Mouse (Mus musculus) heart, postnatal 25 days (tissue): ENCODE results near the gene Naa80. TPM values are rescaled to one million over a fixed set of nuclear protein-coding genes. Genes with fewer than 3 reads are reported as not detected.
A peak's percentile ranks its signal among the peaks of the same experiment; 100 is the strongest.

ENCODE experiments used
- DNase-seq: peaks from one replicate; pipeline ENCODE4 v3.0.0; 2022; ENCODE audit warnings: low spot score
- intact Hi-C: fragments of 180-260 bp; cut with DNase I; formaldehyde crosslinking; loops from one replicate; pipeline ENCODE4 v1.15.1; 2025
- total RNA-seq, 2 experiments: library from RNA; stranded (reverse); gene quantifications; 2 replicates each; pipeline ENCODE4 v1.2.3; 2021

Naa80 gene
- total RNA-seq, 2 experiments from 2014 or later = 14.0 to 18.4 TPM

GRCm38 (mm10) chr9:107629411-107629730 lies 50.7 kb downstream of the Naa80 start:
- no peak for DNase-seq

GRCm38 (mm10) chr9:107629901-107630425 lies 51.3 kb downstream of the Naa80 start:
- DNase-seq = no peak
- intact Hi-C loops = loop anchor here (5.0 kb wide), 1 partner anchor 63 kb away; the partner anchor contains the start of gene Hyal2

More at GRCm38 (mm10) chr9:107629411-107629730, 50.7 kb downstream of the Naa80 start:
- intact Hi-C loops = loop anchor here (5.0 kb wide), 1 partner anchor 62 kb away; the partner anchor contains the start of gene Hyal2

- intact Hi-C loops = no loop called here
These were observed 51.9 kb downstream of the Naa80 start for GRCm38 (mm10) chr9:107630576-107630975.

GRCm38 (mm10) chr9:107631311-107631826 lies 52.7 kb downstream of the Naa80 start:
- no peak for DNase-seq
- intact Hi-C loops = no loop called here

More at GRCm38 (mm10) chr9:107630576-107630975, 51.9 kb downstream of the Naa80 start:
- no peak for DNase-seq

- intact Hi-C loops = no loop called here
- DNase-seq = no peak
These were observed 53.2 kb downstream of the Naa80 start for GRCm38 (mm10) chr9:107631861-107632260.

GRCm38 (mm10) chr9:107632478-107632877 lies 53.8 kb downstream of the Naa80 start:
- intact Hi-C loops = no loop called here
- no peak for DNase-seq

- DNase-seq = peak; percentile 83
- intact Hi-C loops = no loop called here
These were observed 54.5 kb downstream of the Naa80 start for GRCm38 (mm10) chr9:107633091-107633660.

Other genes with a start within 250 kb of the Naa80 start
- gene Hemk1, start 240.5 kb upstream of the Naa80 start, total RNA-seq = 10 to 100 TPM; 23.0 to 26.9 TPM
- 1 to 10 TPM; 4.8 to 5.9 TPM for gene 6430571L13Rik, start 238.3 kb upstream of the Naa80 start, total RNA-seq
- 10 to 100 TPM; 12.3 to 13.4 TPM for gene Cacna2d2, start 179.3 kb upstream of the Naa80 start, total RNA-seq
- 10 to 100 TPM; 20.6 to 21.4 TPM for gene Tmem115, start 44.9 kb upstream of the Naa80 start, total RNA-seq
- gene Cyb561d2, start 36.7 kb upstream of the Naa80 start, total RNA-seq = 1 to 10 TPM; 3.1 to 3.5 TPM
- gene Nprl2, start 36.7 kb upstream of the Naa80 start, total RNA-seq = 10 to 100 TPM; 17.3 to 18.9 TPM
- gene Zmynd10, start 31.6 kb upstream of the Naa80 start, total RNA-seq = not detected
- 10 to 100 TPM; 12.1 to 16.7 TPM for gene Rassf1, start 27.3 kb upstream of the Naa80 start, total RNA-seq
- gene Tusc2, start 15.6 kb upstream of the Naa80 start, total RNA-seq = 10 to 100 TPM; 28.6 to 30.4 TPM
- 10 to 100 TPM; 35.4 to 36.2 TPM for gene Hyal2, start 10.9 kb upstream of the Naa80 start, total RNA-seq
- 1 to 10 TPM; 5.3 TPM for gene Hyal1, start 2.0 kb upstream of the Naa80 start, total RNA-seq
- under 1 TPM; 0.45 to 0.62 TPM for gene Hyal3, start 1.9 kb downstream of the Naa80 start, total RNA-seq
- 10 to 100 TPM; 44.6 to 45.8 TPM for gene Ifrd2, start 8.8 kb downstream of the Naa80 start, total RNA-seq
- gene Sema3b, start 30.3 kb downstream of the Naa80 start, total RNA-seq = 10 to 100 TPM; 15.0 to 17.8 TPM
- gene Gnai2, start 56.5 kb downstream of the Naa80 start, total RNA-seq = 100 to 1,000 TPM; 241 to 257 TPM
- 10 to 100 TPM; 62.0 to 69.7 TPM for gene Slc38a3, start 90.6 kb downstream of the Naa80 start, total RNA-seq
- not detected for gene Gnat1, start 100.8 kb downstream of the Naa80 start, total RNA-seq
- 10 to 100 TPM; 15.1 to 15.8 TPM for gene Sema3f, start 131.6 kb downstream of the Naa80 start, total RNA-seq
- gene Rbm5, start 192.1 kb downstream of the Naa80 start, total RNA-seq = 10 to 100 TPM; 48.0 to 62.7 TPM